Mouse (Mus musculus): ENCODE results near the gene Lclat1. TPM values are rescaled to one million over a fixed set of nuclear protein-coding genes. Genes with fewer than 3 reads are reported as not detected.

The Lclat1 gene
- polyA plus RNA-seq, 1 experiment from 2014 or later = 29.2 TPM

DNA sequence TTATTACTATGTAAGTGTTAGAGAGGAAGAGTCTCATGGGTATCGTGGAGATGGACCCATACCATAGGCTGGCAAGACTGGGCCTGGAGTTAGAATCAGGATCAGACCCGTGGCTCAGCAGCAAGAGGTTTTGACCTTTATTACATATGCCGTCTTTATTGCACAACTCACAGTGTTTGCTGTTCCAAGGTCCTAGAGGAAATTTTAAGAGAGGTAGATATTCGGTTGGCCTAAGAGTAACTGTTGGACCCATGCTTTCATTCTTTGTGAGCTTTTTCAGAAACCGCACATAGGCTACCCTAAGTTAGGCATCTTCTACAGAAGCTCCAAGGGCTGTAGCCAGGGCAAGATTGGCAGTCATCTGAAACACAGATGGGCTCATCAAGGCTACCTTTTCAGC is 79.1 kb downstream of the Lclat1 start:
- WGBS = 92% methylated on average over 5 of the region's 5 CpGs
- H3K36me3 ChIP-seq (ENCODE audit: control insufficient read depth, insufficient read depth, low read length) = peaks cover 11% of the 10 kb centered on the region; the same call in 1 of the 2 replicates
- no peaks in the 10 kb centered on the region for H3K4me1 ChIP-seq (replicated peaks; ENCODE audit: control insufficient read depth, insufficient read depth, low read length)
- no peak for ATAC-seq (replicated peaks; ENCODE audit: low FRiP score, low TSS enrichment, low read depth)
- DNase-seq (ENCODE audit: low spot score) = no peak
- no peak overlapping the region for H3K27ac ChIP-seq (ENCODE audit: low read depth)
- H3K4me2 ChIP-seq (ENCODE audit: low read length) = no peak overlapping the region
- H3K4me3 ChIP-seq (ENCODE audit: low read depth, low read length) = no peak overlapping the region
- H3K27me3 ChIP-seq (replicated peaks; ENCODE audit: control insufficient read depth, insufficient read depth, low read length) = no peaks in the 10 kb centered on the region
- no peak overlapping the region for H3K9ac ChIP-seq (ENCODE audit: low read length)
- no peaks in the 10 kb centered on the region for H3K9me3 ChIP-seq (ENCODE audit: control insufficient read depth, low read length)

- Histone ChIP-seq H3K9me3 (ENCODE audit: control insufficient read depth, low read length) (no peaks in the 10 kb centered on the region), H3K4me2 (ENCODE audit: low read length) (no peak overlapping the region), H3K27ac (ENCODE audit: low read depth) (no peak overlapping the region), H3K9ac (ENCODE audit: low read length) (no peak overlapping the region), H3K36me3 (ENCODE audit: control insufficient read depth, insufficient read depth, low read length) (peaks cover 12% of the 10 kb centered on the region; the same call in 1 of the 2 replicates), H3K4me3 (ENCODE audit: low read depth, low read length) (no peak overlapping the region), H3K4me1 (replicated peaks; ENCODE audit: control insufficient read depth, insufficient read depth, low read length) (no peaks in the 10 kb centered on the region; the same call in 1 of the 2 replicates), H3K27me3 (replicated peaks; ENCODE audit: control insufficient read depth, insufficient read depth, low read length) (no peaks in the 10 kb centered on the region)
- no peak for DNase-seq (ENCODE audit: low spot score)
- WGBS = 87% methylated on average over 6 of the region's 6 CpGs
- no peak for ATAC-seq (replicated peaks; ENCODE audit: low FRiP score, low TSS enrichment, low read depth)
These were observed 86.4 kb downstream of the Lclat1 start for GRCm38 (mm10) chr17:73194146-73194545.

DNA sequence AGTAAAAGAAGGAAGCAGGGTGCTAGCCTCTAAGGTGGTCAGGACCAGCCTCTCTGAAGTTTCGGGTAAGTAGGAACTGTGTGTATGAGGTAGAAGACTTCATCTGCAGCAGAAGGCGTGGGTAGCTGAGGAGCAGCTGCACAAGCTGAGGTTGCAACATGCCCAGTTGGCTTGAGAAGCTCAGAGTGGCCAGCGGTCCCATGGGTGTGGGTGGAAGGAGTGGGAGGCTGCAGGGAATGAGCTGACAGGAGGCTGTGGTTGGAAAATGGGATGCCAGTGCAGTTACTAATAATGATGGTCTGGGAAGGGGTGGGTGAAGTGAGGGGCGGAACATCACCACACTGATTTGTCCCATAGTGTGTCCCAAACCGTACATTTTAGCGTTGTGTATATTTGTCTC is 86.8 kb downstream of the Lclat1 start:
- 94% methylated on average over 6 of the region's 6 CpGs for WGBS
- H3K27ac ChIP-seq (ENCODE audit: low read depth) = no peak overlapping the region
- H3K9me3 ChIP-seq (ENCODE audit: control insufficient read depth, low read length) = no peaks in the 10 kb centered on the region
- H3K4me1 ChIP-seq (replicated peaks; ENCODE audit: control insufficient read depth, insufficient read depth, low read length) = no peaks in the 10 kb centered on the region; the same call in 1 of the 2 replicates
- ATAC-seq (replicated peaks; ENCODE audit: low FRiP score, low TSS enrichment, low read depth) (no peak), DNase-seq (ENCODE audit: low spot score) (no peak)
- peaks cover 12% of the 10 kb centered on the region; the same call in 1 of the 2 replicates for H3K36me3 ChIP-seq (ENCODE audit: control insufficient read depth, insufficient read depth, low read length)
- no peak overlapping the region for H3K4me2 ChIP-seq (ENCODE audit: low read length)
- H3K4me3 ChIP-seq (ENCODE audit: low read depth, low read length) = no peak overlapping the region
- no peaks in the 10 kb centered on the region for H3K27me3 ChIP-seq (replicated peaks; ENCODE audit: control insufficient read depth, insufficient read depth, low read length)
- H3K9ac ChIP-seq (ENCODE audit: low read length) = no peak overlapping the region

GRCm38 (mm10) chr17:73195074-73195723 is 87.4 kb downstream of the Lclat1 start:
- Histone ChIP-seq H3K4me3 (ENCODE audit: low read depth, low read length) (no peak overlapping the region), H3K36me3 (ENCODE audit: control insufficient read depth, insufficient read depth, low read length) (peaks cover 10% of the 10 kb centered on the region; the same call in 1 of the 2 replicates), H3K9me3 (ENCODE audit: control insufficient read depth, low read length) (no peaks in the 10 kb centered on the region), H3K27ac (ENCODE audit: low read depth) (no peak overlapping the region), H3K4me1 (replicated peaks; ENCODE audit: control insufficient read depth, insufficient read depth, low read length) (no peaks in the 10 kb centered on the region; the same call in 1 of the 2 replicates), H3K27me3 (replicated peaks; ENCODE audit: control insufficient read depth, insufficient read depth, low read length) (no peaks in the 10 kb centered on the region), H3K9ac (ENCODE audit: low read length) (no peak overlapping the region), H3K4me2 (ENCODE audit: low read length) (no peak overlapping the region)
- DNase-seq (ENCODE audit: low spot score) = no peak
- WGBS = 74% methylated on average over 2 of the region's 2 CpGs
- ATAC-seq (replicated peaks; ENCODE audit: low FRiP score, low TSS enrichment, low read depth) = no peak

- no peak overlapping the region for H3K4me3 ChIP-seq (ENCODE audit: low read depth, low read length)
- H3K36me3 ChIP-seq (ENCODE audit: control insufficient read depth, insufficient read depth, low read length) = 0 out of 2 replicates have a peak, but pooled peaks cover 4% of the 10 kb centered on the region
- no peak overlapping the region for H3K4me2 ChIP-seq (ENCODE audit: low read length)
- DNase-seq (ENCODE audit: low spot score) (no peak), ATAC-seq (replicated peaks; ENCODE audit: low FRiP score, low TSS enrichment, low read depth) (no peak)
- no peaks in the 10 kb centered on the region; the same call in 1 of the 2 replicates for H3K4me1 ChIP-seq (replicated peaks; ENCODE audit: control insufficient read depth, insufficient read depth, low read length)
- no peak overlapping the region for H3K9ac ChIP-seq (ENCODE audit: low read length)
- no peaks in the 10 kb centered on the region for H3K27me3 ChIP-seq (replicated peaks; ENCODE audit: control insufficient read depth, insufficient read depth, low read length)
- H3K27ac ChIP-seq (ENCODE audit: low read depth) = no peak overlapping the region
- 85% methylated on average over 1 of the region's 1 CpGs for WGBS
- no peaks in the 10 kb centered on the region for H3K9me3 ChIP-seq (ENCODE audit: control insufficient read depth, low read length)
These were observed 88.4 kb downstream of the Lclat1 start for GRCm38 (mm10) chr17:73196139-73196538.

DNA sequence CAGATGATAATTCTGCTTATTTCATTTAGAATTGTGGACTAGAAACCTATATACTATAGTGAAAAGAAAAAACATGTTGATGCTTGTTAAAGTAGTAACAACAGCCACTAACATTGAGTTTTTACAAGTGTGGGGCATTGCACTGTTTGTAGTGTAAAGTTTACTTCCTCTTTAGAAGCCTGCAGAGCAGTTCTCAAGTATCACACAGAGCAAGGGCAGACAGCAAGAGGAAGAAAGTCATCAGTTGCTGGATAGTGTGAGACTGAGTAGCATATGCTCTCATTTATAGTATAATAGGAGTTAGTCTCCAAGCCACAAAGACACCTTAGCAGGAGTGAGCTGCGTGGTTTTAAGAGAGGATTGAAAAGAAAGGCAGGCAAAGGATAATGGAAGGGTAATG is 89.9 kb downstream of the Lclat1 start:
- no peaks in the 10 kb centered on the region; the same call in 1 of the 2 replicates for H3K4me1 ChIP-seq (replicated peaks; ENCODE audit: control insufficient read depth, insufficient read depth, low read length)

DNA sequence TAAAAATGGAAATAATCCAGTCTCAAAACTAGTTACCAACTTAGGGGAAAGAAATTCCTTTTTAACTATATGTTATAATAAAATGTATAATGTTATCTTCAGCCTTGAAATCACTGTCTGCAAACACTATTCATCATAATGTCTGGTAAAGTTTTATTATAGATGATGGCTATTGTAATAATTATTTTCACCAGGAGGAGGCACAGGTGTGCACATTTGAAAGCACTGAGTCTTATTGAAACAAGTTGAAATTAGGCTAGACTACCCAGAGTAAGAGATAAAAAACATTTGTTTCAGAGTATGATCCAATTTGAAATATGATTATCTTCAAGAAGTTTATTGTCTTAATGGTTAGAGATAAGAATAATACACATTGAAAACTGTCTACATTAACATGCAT is 91.6 kb downstream of the Lclat1 start:
- no peak for DNase-seq (ENCODE audit: low spot score)
- Histone ChIP-seq H3K27me3 (replicated peaks; ENCODE audit: control insufficient read depth, insufficient read depth, low read length) (no peaks in the 10 kb centered on the region), H3K4me2 (ENCODE audit: low read length) (no peak overlapping the region), H3K4me3 (ENCODE audit: low read depth, low read length) (no peak overlapping the region), H3K36me3 (ENCODE audit: control insufficient read depth, insufficient read depth, low read length) (0 out of 2 replicates have a peak, but pooled peaks cover 4% of the 10 kb centered on the region), H3K9ac (ENCODE audit: low read length) (no peak overlapping the region), H3K9me3 (ENCODE audit: control insufficient read depth, low read length) (no peaks in the 10 kb centered on the region; the same call in 1 of the 2 replicates), H3K4me1 (replicated peaks; ENCODE audit: control insufficient read depth, insufficient read depth, low read length) (no peaks in the 10 kb centered on the region; the same call in 1 of the 2 replicates), H3K27ac (ENCODE audit: low read depth) (no peak overlapping the region)
- ATAC-seq (replicated peaks; ENCODE audit: low FRiP score, low TSS enrichment, low read depth) = no peak

More for the DNA sequence above, 89.9 kb downstream of the Lclat1 start:
- Histone ChIP-seq H3K36me3 (ENCODE audit: control insufficient read depth, insufficient read depth, low read length) (0 out of 2 replicates have a peak, but pooled peaks cover 4% of the 10 kb centered on the region), H3K9ac (ENCODE audit: low read length) (no peak overlapping the region), H3K27ac (ENCODE audit: low read depth) (no peak overlapping the region), H3K4me3 (ENCODE audit: low read depth, low read length) (no peak overlapping the region), H3K9me3 (ENCODE audit: control insufficient read depth, low read length) (no peaks in the 10 kb centered on the region; the same call in 1 of the 2 replicates), H3K27me3 (replicated peaks; ENCODE audit: control insufficient read depth, insufficient read depth, low read length) (no peaks in the 10 kb centered on the region), H3K4me2 (ENCODE audit: low read length) (no peak overlapping the region)
- ATAC-seq (replicated peaks; ENCODE audit: low FRiP score, low TSS enrichment, low read depth) (no peak), DNase-seq (ENCODE audit: low spot score) (no peak)
- 85% methylated on average over 1 of the region's 1 CpGs for WGBS

DNA sequence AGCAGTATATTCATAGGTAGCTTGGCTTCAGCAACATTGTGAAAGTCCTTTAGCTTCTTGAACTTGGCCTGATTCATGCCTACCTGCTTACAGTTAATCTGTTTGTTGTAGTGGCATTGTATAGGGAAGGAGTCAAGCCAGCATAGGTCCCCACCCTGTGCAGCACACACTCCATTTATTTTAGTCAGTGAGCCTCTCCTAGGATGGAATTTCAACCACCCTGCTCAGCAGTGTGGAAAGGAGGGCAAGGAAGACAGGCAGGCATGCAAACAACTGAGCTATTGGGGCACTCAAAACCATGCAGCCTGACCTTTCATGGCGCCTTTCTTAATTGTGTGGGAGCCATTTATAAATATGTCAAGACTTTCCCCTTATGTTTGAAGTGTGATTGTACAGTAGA is 92.6 kb downstream of the Lclat1 start:
- WGBS = 63% methylated on average over 1 of the region's 1 CpGs
- DNase-seq (ENCODE audit: low spot score) = no peak

More for the DNA sequence above, 92.6 kb downstream of the Lclat1 start:
- Histone ChIP-seq H3K27ac (ENCODE audit: low read depth) (no peak overlapping the region), H3K27me3 (replicated peaks; ENCODE audit: control insufficient read depth, insufficient read depth, low read length) (no peaks in the 10 kb centered on the region), H3K4me2 (ENCODE audit: low read length) (no peak overlapping the region), H3K36me3 (ENCODE audit: control insufficient read depth, insufficient read depth, low read length) (0 out of 2 replicates have a peak, but pooled peaks cover 4% of the 10 kb centered on the region), H3K9ac (ENCODE audit: low read length) (no peak overlapping the region), H3K4me3 (ENCODE audit: low read depth, low read length) (no peak overlapping the region), H3K9me3 (ENCODE audit: control insufficient read depth, low read length) (no peaks in the 10 kb centered on the region; the same call in 1 of the 2 replicates), H3K4me1 (replicated peaks; ENCODE audit: control insufficient read depth, insufficient read depth, low read length) (no peaks in the 10 kb centered on the region)
- no peak for ATAC-seq (replicated peaks; ENCODE audit: low FRiP score, low TSS enrichment, low read depth)

Measured in intestine, embryonic 14.5 days (tissue).